Mouse (Mus musculus) midbrain, postnatal 0 days (tissue): ENCODE data around the gene Dock8. TPM values are rescaled to one million over a fixed set of nuclear protein-coding genes. Genes with fewer than 3 reads are reported as not detected.

ENCODE experiments used
- ATAC-seq: fragments of 200-750 bp; cut with Nextera tagmentation; 2 replicates; pipeline ENCODE4 v1.8.0; 2017; ENCODE audit warnings: moderate number of reproducible peaks, mild to moderate bottlenecking, moderate TSS enrichment, moderate library complexity; ENCODE audit not compliant: low FRiP score
- DNase-seq: peaks from one replicate; pipeline ENCODE4 v3.0.0-alpha.2; 2015; ENCODE audit warnings: low spot score
- H3K27ac ChIP-seq: fragments of 300-500 bp; sonication (generic); 2 replicates; pipeline ENCODE4 v1.5.1; 2014; ENCODE audit warnings: low read depth, mild to moderate bottlenecking, low read length, mixed read lengths
- H3K27me3 ChIP-seq: fragments of 300-500 bp; sonication (generic); 2 replicates; pipeline ENCODE4 v1.6.1; 2014; ENCODE audit warnings: low read length, control low read depth, mixed read lengths; ENCODE audit not compliant: insufficient read depth
- H3K36me3 ChIP-seq: fragments of 300-500 bp; sonication (generic); 2 replicates; pipeline ENCODE4 v1.6.1; 2014; ENCODE audit warnings: low read length, control low read depth, mixed read lengths; ENCODE audit not compliant: insufficient read depth
- H3K4me1 ChIP-seq: fragments of 300-500 bp; sonication (generic); 2 replicates; pipeline ENCODE4 v1.6.1; 2014; ENCODE audit warnings: mild to moderate bottlenecking, control low read depth, antibody characterized with exemption, low read length, mixed read lengths; ENCODE audit not compliant: insufficient read depth
- H3K4me2 ChIP-seq: fragments of 300-500 bp; sonication (generic); 2 replicates; pipeline ENCODE4 v1.6.1; 2014; ENCODE audit warnings: low read depth, mild to moderate bottlenecking, low read length, mixed read lengths; ENCODE audit not compliant: poor library complexity, severe bottlenecking
- H3K4me3 ChIP-seq: fragments of 300-500 bp; sonication (generic); 2 replicates; pipeline ENCODE4 v1.5.1; 2014; ENCODE audit warnings: low read depth, mild to moderate bottlenecking, low read length, moderate library complexity
- H3K9ac ChIP-seq: fragments of 300-500 bp; sonication (generic); replicated peaks from 2 replicates; pipeline ENCODE4 v1.6.1; 2014; ENCODE audit warnings: mild to moderate bottlenecking, low read length, moderate library complexity, mixed read lengths; ENCODE audit not compliant: poor library complexity, severe bottlenecking
- H3K9me3 ChIP-seq: fragments of 300-500 bp; sonication (generic); 2 replicates; pipeline ENCODE4 v1.6.1; 2016; ENCODE audit warnings: low read length, control low read depth
- CTCF ChIP-seq: IDR thresholded peaks from 2 replicates; pipeline ENCODE4 v1.5.1; 2016; ENCODE audit warnings: antibody characterized with exemption, mild to moderate bottlenecking
- WGBS: fragments of 180-500 bp; shearing (Covaris S2); extraction: QIAGEN DNeasy Blood & Tissue Kit; methylation state at CpG from one replicate; pipeline ENCODE4 v1.1.7; 2014; 5-methylcytosine and 5-hydroxymethylcytosine counted together
- polyA plus RNA-seq: library from polyadenylated mRNA; unstranded; fragments of >200 nt; fragmentation: Nextera tagmentation; extraction: Ambion mirVana; gene quantifications from 2 replicates; pipeline ENCODE4 v1.2.1, GENCODE M21; 2015
- total RNA-seq: library from RNA; depleted of rRNA; stranded (reverse); fragments of >200 nt; gene quantifications from 2 replicates; pipeline ENCODE4 v1.2.3, GENCODE M21; 2014

Dock8 gene
- total and polyA plus RNA-seq, 2 experiments from 2014 or later, result 0.44 to 0.77 TPM

DNA sequence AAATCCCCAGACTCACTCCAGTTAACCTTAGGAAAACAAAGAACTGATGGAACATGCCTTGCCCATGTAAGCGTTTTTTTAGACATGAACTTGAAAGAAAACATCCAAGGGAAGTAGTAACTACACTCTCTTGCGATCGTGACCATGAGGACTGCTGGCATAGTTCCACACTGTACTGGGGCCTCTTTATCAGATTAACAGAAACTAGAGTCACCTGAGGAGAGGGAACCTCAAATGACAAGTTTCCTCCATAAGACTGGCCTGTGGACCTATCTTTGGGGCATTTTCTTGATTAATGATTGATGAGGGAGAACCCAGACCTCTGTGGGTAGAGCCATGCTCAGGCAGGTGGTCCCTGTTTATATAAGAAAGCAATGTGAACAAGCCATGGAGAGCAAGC lies 44.7 kb downstream of the Dock8 start:
- TF ChIP-seq CTCF, result no peak
- H3K27ac ChIP-seq, result no peak overlapping the region
- DNase-seq, result no peak
- H3K4me2 ChIP-seq, result no peak overlapping the region
- no peak for ATAC-seq
- H3K9me3 ChIP-seq, result no peaks in the 10 kb centered on the region
- no peaks in the 10 kb centered on the region for H3K36me3 ChIP-seq
- H3K4me3 ChIP-seq, result no peak overlapping the region
- no peaks in the 10 kb centered on the region for H3K27me3 ChIP-seq
- no peak overlapping the region for H3K9ac ChIP-seq
- no peaks in the 10 kb centered on the region for H3K4me1 ChIP-seq
- WGBS, result 89% methylated on average over 3 of the region's 3 CpGs

DNA sequence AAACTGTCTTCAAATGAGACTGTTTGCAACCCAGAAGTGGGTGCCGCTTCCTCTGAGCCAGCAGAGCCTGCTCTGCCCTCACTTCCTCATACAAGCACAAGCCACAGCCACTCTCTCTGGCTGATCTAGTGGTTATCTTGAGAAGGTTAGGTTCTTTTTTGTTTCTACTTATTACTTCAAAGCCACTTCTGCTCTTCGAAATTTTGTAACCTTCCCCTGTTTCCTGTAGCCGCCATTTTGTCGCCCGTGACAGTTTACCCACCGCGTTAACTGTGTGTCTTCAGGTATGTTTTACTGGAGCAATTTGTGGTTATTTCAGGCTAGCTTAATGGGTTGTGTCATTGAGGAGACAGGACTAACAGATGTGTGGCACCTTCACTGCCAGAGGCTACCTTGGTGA lies 53.0 kb downstream of the Dock8 start:
- H3K9me3 ChIP-seq, result no peaks in the 10 kb centered on the region
- no peaks in the 10 kb centered on the region for H3K36me3 ChIP-seq
- H3K4me2 ChIP-seq, result no peak overlapping the region
- ATAC-seq (no peak), DNase-seq (no peak)
- no peaks in the 10 kb centered on the region for H3K4me1 ChIP-seq
- no peak for TF ChIP-seq CTCF
- H3K27me3 ChIP-seq, result no peaks in the 10 kb centered on the region
- H3K4me3 ChIP-seq, result no peak overlapping the region
- H3K9ac ChIP-seq, result no peak overlapping the region
- no peak overlapping the region for H3K27ac ChIP-seq
- 98% methylated on average over 7 of the region's 7 CpGs for WGBS

DNA sequence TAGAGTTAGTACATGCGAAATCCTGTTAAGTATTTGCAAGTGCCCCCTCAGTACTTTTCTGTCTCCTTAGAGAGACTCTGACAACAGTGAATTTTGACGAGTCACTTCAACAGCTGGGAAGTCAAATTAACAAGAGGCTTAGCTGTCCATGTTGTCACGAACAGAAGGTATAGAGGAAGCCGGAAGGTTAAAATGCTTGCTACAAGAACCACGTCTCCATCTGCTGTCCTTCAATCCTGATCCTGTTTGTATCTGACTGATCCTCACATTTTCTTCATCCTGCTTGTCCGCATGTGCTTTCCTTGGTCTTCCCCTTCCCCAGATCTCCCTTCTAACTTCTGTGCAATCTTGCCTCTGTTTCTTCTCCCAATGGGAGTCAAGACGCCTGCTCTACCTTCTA lies 53.8 kb downstream of the Dock8 start:
- H3K4me2 ChIP-seq, result no peak overlapping the region
- 64% methylated on average over 7 of the region's 7 CpGs for WGBS
- DNase-seq (no peak), ATAC-seq (no peak)
- no peak overlapping the region for H3K9ac ChIP-seq
- no peaks in the 10 kb centered on the region for H3K36me3 ChIP-seq
- no peaks in the 10 kb centered on the region for H3K9me3 ChIP-seq
- no peaks in the 10 kb centered on the region for H3K27me3 ChIP-seq
- H3K4me3 ChIP-seq, result no peak overlapping the region
- no peak overlapping the region for H3K27ac ChIP-seq
- no peak for TF ChIP-seq CTCF
- H3K4me1 ChIP-seq, result no peaks in the 10 kb centered on the region

DNA sequence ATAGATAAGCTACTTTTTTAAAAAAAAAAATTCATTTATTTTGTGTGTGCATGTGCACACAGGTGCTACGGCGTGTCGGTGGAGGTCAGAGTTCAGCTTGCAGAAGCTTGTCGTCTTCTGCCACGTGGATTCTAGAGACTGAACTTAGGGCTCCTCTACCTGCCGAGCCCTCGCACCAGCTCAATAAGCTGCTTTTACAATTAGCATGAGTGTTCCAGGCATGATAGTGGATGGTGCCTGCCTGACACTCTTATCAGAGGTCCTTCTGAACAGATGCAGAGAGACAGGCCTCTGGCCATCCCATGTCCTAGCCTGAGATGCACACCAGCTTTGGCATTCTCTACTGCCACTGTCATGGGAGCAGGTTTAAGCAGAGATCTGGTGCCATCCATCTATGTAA lies 55.7 kb downstream of the Dock8 start:
- no peak for TF ChIP-seq CTCF
- Histone ChIP-seq H3K27ac (no peak overlapping the region), H3K4me2 (no peak overlapping the region), H3K36me3 (no peaks in the 10 kb centered on the region), H3K4me3 (no peak overlapping the region), H3K9ac (no peak overlapping the region), H3K9me3 (no peaks in the 10 kb centered on the region), H3K4me1 (no peaks in the 10 kb centered on the region), H3K27me3 (no peaks in the 10 kb centered on the region)
- ATAC-seq (no peak), DNase-seq (no peak)
- 92% methylated on average over 7 of the region's 7 CpGs for WGBS

DNA sequence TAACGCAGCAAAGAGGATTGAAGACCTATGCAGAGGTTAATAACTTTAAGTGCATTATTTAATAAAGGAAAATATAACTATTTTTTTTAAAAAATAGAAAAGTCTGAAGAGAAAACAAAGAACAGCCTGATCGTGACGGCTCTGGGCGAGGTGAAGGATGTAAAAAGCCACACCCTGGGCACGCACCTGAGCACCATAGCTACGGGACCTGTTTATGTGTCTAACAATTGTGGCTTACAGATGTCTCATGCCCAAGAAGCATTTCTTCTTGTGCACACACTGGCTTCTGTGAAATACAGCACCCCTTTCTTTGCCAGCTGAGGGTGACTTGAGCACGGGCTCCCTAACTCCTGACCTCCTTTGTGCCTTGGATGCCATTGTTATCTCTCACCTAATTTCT lies 56.2 kb downstream of the Dock8 start:
- Histone ChIP-seq H3K4me3 (no peak overlapping the region), H3K27me3 (no peaks in the 10 kb centered on the region), H3K27ac (no peak overlapping the region), H3K36me3 (no peaks in the 10 kb centered on the region), H3K4me2 (no peak overlapping the region), H3K9me3 (no peaks in the 10 kb centered on the region), H3K9ac (no peak overlapping the region), H3K4me1 (no peaks in the 10 kb centered on the region; the same call in 1 of the 2 replicates)
- TF ChIP-seq CTCF, result no peak
- ATAC-seq (no peak), DNase-seq (no peak)
- WGBS, result 92% methylated on average over 7 of the region's 7 CpGs

DNA sequence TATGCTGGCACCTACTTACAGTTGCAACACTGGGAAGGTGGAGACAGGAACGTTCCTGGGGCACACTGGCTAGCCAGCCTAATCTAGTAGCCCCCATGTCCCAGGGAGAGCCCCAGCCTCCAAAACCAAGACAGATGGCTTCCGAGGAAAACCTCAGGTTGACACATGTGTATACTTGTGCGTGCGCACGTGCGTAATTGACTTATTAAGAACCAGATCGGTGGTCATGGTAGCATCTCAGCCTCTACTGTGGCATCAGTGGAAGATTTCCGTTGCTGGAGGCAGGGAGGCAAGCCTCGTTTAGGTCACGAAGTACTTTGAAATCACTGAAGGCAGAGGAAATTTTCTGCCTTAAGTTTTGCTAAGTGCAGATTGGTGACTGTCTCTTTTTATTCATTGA lies 56.9 kb downstream of the Dock8 start:
- Histone ChIP-seq H3K9me3 (no peaks in the 10 kb centered on the region), H3K4me3 (no peak overlapping the region), H3K4me1 (no peaks in the 10 kb centered on the region; the same call in 1 of the 2 replicates), H3K9ac (no peak overlapping the region), H3K27me3 (no peaks in the 10 kb centered on the region), H3K36me3 (no peaks in the 10 kb centered on the region), H3K4me2 (no peak overlapping the region), H3K27ac (no peak overlapping the region)
- no peak for DNase-seq
- ATAC-seq, result no peak
- TF ChIP-seq CTCF, result no peak
- WGBS, result 91% methylated on average over 10 of the region's 10 CpGs

DNA sequence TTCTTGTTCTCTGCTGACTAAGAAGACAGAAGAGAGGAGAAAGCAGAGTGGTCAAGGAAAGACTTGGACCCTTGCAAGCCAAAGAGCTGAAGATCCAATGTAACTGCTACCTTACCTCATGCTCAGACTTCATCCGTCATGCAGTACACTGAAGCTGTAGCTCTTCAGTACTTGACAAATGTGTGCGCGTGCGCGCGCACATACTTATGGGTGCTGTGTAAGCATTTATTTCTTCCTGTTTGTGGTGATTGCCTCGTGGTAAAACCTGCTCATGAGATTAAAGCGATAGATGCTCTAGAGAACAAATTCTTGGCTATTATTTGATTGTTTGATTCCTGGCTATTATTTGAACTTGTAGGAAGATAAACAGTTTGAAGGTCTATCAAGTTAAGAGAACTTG lies 58.5 kb downstream of the Dock8 start:
- WGBS, result 90% methylated on average over 8 of the region's 8 CpGs

More for the DNA sequence above, 58.5 kb downstream of the Dock8 start:
- DNase-seq (no peak), ATAC-seq (no peak)
- Histone ChIP-seq H3K4me1 (no peaks in the 10 kb centered on the region; the same call in 1 of the 2 replicates), H3K4me2 (no peak overlapping the region), H3K36me3 (no peaks in the 10 kb centered on the region), H3K9ac (no peak overlapping the region), H3K27ac (no peak overlapping the region), H3K27me3 (no peaks in the 10 kb centered on the region), H3K9me3 (no peaks in the 10 kb centered on the region), H3K4me3 (no peak overlapping the region)
- no peak for TF ChIP-seq CTCF
